Mouse (Mus musculus) midbrain, embryonic 15.5 days (tissue): ENCODE measurements around the gene Ush2a. TPM values are rescaled to one million over a fixed set of nuclear protein-coding genes. Genes with fewer than 3 reads are reported as not detected.

Source experiments
- ATAC-seq: fragments of 200-750 bp; cut with Nextera tagmentation; replicated peaks from 2 replicates; pipeline ENCODE4 v1.8.0; 2017; ENCODE audit warnings: moderate TSS enrichment
- H3K27ac ChIP-seq: fragments of 300-500 bp; sonication (generic); 2 replicates; pipeline ENCODE4 v1.5.1; 2015; ENCODE audit warnings: mild to moderate bottlenecking, inconsistent platforms
- H3K27me3 ChIP-seq: fragments of 300-500 bp; sonication (generic); replicated peaks from 2 replicates; pipeline ENCODE4 v1.6.1; 2015; ENCODE audit warnings: inconsistent platforms
- H3K36me3 ChIP-seq: fragments of 300-500 bp; sonication (generic); replicated peaks from 2 replicates; pipeline ENCODE4 v1.6.1; 2015; ENCODE audit warnings: inconsistent platforms
- H3K4me1 ChIP-seq: fragments of 300-500 bp; sonication (generic); 2 replicates; pipeline ENCODE4 v1.6.1; 2015; ENCODE audit warnings: inconsistent platforms
- H3K4me2 ChIP-seq: fragments of 300-500 bp; sonication (generic); 2 replicates; pipeline ENCODE4 v1.6.1; 2015; ENCODE audit warnings: inconsistent platforms, mild to moderate bottlenecking, moderate library complexity
- H3K4me3 ChIP-seq: fragments of 300-500 bp; sonication (generic); 2 replicates; pipeline ENCODE4 v1.5.1; 2015; ENCODE audit warnings: mild to moderate bottlenecking, inconsistent platforms
- H3K9ac ChIP-seq: fragments of 300-500 bp; sonication (generic); 2 replicates; pipeline ENCODE4 v1.6.1; 2015; ENCODE audit warnings: mild to moderate bottlenecking, inconsistent platforms
- H3K9me3 ChIP-seq: fragments of 300-500 bp; sonication (generic); 2 replicates; pipeline ENCODE4 v1.6.1; 2016; ENCODE audit warnings: inconsistent platforms
- WGBS: fragments of 180-500 bp; shearing (Covaris S2); methylation state at CpG from one replicate; pipeline ENCODE4 v1.1.7; 2015; ENCODE audit warnings: mixed read lengths; 5-methylcytosine and 5-hydroxymethylcytosine counted together
- polyA plus RNA-seq: library from polyadenylated mRNA; unstranded; fragments of >200 nt; fragmentation: Nextera tagmentation; extraction: Ambion mirVana; gene quantifications from 2 replicates; pipeline ENCODE4 v1.2.1, GENCODE M21; 2015

The Ush2a gene
- polyA plus RNA-seq, result 0.13 and 0.37 TPM in 2 replicates

DNA sequence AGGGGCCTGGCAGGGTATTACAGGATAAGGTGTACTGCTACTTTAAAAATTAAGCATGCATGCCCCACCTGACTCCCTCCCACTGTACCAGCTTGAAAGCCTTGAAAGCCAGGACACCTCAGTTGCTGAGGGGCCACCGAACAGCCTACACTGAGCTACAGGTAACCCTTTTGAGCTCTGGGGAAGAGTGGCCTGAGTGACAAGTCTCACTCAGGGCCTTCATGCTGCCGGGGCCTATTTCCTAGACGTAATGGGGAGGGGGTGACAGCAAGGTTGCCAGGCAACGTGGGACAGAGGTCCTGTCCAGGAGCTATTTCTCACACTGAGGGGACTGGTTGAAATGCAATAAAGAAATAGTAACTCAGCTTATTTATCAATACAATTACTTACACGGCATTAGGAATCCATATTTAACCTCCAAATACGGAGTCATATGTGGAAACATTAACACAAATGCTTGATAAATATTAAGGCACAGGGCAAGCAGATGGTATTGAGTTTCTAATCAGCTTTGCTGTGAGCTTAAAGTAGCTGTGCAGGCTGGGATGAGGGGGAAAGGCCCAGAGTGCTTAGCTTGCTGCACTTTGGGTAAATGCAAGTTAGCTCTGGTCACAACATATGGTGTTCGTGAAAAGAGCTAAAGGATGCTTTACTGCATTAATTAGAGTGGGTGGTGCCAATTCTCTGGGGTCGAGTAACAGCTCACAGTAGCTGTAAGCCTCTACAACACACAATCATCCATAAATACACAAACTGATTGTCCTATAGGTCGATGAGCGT, at the start of gene Ush2a:
Ush2a (plus strand) TSS at position 121 of the 780 bp plus-strand sequence.
- Histone ChIP-seq H3K27me3 (no peaks in the 10 kb centered on the region), H3K4me3 (no peak within 1 kb of the TSS), H3K9ac (no peak within 1 kb of the TSS), H3K9me3 (no peaks in the 10 kb centered on the region), H3K36me3 (no peaks in the 10 kb centered on the region), H3K4me1 (peaks cover 6% of the 10 kb centered on the region), H3K4me2 (no peak within 1 kb of the TSS), H3K27ac (no peak within 1 kb of the TSS)
- no peak for ATAC-seq
- WGBS, result 32% methylated on average over 10 of the region's 10 CpGs

GRCm38 (mm10) chr1:188214885-188215611, 46.8 kb upstream of the Ush2a start:
- H3K27ac ChIP-seq, result no peak overlapping the region
- peaks cover 8% of the 10 kb centered on the region; the same call in 1 of the 2 replicates for H3K4me1 ChIP-seq
- no peak overlapping the region for H3K9ac ChIP-seq
- H3K9me3 ChIP-seq, result no peaks in the 10 kb centered on the region
- H3K27me3 ChIP-seq, result no peaks in the 10 kb centered on the region
- H3K36me3 ChIP-seq, result no peaks in the 10 kb centered on the region
- 32% methylated on average over 10 of the region's 10 CpGs for WGBS
- ATAC-seq, result no peak
- H3K4me3 ChIP-seq, result no peak overlapping the region
- H3K4me2 ChIP-seq, result no peak overlapping the region

- H3K9ac ChIP-seq, result no peak overlapping the region
- no peak overlapping the region for H3K4me2 ChIP-seq
- no peaks in the 10 kb centered on the region for H3K36me3 ChIP-seq
- no peak overlapping the region for H3K4me3 ChIP-seq
- H3K4me1 ChIP-seq, result no peaks in the 10 kb centered on the region
- no peaks in the 10 kb centered on the region for H3K27me3 ChIP-seq
- WGBS, result 84% methylated on average over 4 of the region's 4 CpGs
- H3K9me3 ChIP-seq, result no peaks in the 10 kb centered on the region
- no peak for ATAC-seq
- H3K27ac ChIP-seq, result no peak overlapping the region
These were observed 40.5 kb upstream of the Ush2a start for GRCm38 (mm10) chr1:188221226-188221792.

DNA sequence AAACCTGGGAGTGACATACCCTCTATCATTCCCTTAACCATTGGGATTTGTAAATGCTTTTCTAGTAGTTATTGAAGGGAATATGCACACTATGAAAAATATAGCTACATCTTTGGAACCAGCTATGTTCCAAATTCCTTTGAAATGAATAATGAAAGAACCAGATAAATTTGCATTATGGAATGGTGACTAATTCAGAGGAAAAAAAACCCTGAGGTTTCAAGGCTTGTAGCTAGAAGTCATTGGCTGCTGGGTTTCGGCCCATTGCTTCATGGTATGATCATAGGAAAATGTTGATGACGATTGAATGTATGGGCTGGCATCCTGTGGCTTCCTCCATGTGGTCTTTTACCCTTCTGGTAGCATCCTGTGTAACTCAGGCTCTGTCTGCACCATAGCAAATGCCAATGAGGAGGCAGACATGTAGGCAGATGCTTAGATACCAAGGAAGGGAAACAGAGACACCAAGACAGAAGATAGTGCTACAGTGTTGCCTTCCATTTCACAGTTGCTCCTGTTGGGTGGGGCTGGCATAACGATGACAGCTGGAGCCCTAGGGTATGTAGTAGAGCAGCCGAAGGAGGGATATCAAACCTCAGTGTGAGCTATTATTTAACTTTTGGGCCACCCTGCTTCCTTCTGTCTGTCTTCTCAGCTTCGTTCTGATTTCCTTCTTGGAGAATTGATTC, 28.6 kb upstream of the Ush2a start:
- H3K4me3 ChIP-seq, result no peak overlapping the region
- H3K27ac ChIP-seq, result no peak overlapping the region
- ATAC-seq, result no peak
- H3K36me3 ChIP-seq, result no peaks in the 10 kb centered on the region
- no peaks in the 10 kb centered on the region for H3K9me3 ChIP-seq
- no peak overlapping the region for H3K4me2 ChIP-seq
- no peaks in the 10 kb centered on the region for H3K4me1 ChIP-seq
- 90% methylated on average over 5 of the region's 5 CpGs for WGBS
- H3K27me3 ChIP-seq, result no peaks in the 10 kb centered on the region
- H3K9ac ChIP-seq, result no peak overlapping the region

DNA sequence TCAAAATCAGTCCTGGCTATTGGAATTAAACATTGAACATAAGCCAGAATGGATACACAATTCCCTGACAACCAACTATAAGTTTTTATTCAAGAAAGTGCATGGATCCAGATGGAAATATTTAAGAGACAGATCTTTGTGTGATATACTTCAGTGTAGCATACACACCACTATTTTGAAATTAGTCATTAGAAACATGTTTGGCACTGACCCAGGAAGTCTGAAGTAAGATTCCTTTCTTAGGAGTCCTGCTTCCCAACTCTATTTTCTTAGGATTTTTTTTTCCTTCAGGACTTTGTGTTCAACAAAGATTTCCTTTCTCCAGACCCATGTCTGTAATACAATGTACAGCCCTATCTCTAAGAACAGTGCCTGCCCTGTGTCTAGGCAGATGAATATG, 23.2 kb upstream of the Ush2a start:
- H3K27ac ChIP-seq, result no peak overlapping the region
- H3K4me3 ChIP-seq, result no peak overlapping the region
- ATAC-seq, result no peak
- no peak overlapping the region for H3K9ac ChIP-seq
- H3K36me3 ChIP-seq, result no peaks in the 10 kb centered on the region
- H3K27me3 ChIP-seq, result no peaks in the 10 kb centered on the region
- no peaks in the 10 kb centered on the region for H3K4me1 ChIP-seq
- H3K9me3 ChIP-seq, result no peaks in the 10 kb centered on the region
- no peak overlapping the region for H3K4me2 ChIP-seq

DNA sequence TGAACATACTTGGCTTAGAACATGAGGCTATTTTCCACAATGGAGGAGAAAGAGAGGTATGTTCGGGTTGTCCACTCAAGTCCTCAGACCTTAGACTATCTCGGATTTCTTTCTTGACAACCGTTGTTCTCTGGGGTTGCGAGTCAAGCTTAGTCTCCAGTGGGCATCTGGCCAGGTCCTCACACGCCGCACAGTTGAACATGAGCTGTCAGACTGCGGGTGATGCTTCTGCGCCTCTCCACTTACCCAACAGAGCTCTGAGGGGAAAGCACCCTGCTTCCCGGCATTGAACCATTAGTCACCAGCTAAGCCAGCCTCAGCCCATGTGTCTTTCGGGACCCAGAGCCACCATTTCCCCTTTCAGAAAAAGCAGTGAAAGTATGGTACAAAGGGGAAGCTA, 20.1 kb upstream of the Ush2a start:
- ATAC-seq, result no peak
- H3K27me3 ChIP-seq, result no peaks in the 10 kb centered on the region
- WGBS, result 91% methylated on average over 10 of the region's 10 CpGs
- no peaks in the 10 kb centered on the region for H3K36me3 ChIP-seq
- no peak overlapping the region for H3K9ac ChIP-seq
- H3K4me2 ChIP-seq, result no peak overlapping the region
- no peak overlapping the region for H3K27ac ChIP-seq
- no peak overlapping the region for H3K4me3 ChIP-seq
- H3K4me1 ChIP-seq, result no peaks in the 10 kb centered on the region
- H3K9me3 ChIP-seq, result no peaks in the 10 kb centered on the region

DNA sequence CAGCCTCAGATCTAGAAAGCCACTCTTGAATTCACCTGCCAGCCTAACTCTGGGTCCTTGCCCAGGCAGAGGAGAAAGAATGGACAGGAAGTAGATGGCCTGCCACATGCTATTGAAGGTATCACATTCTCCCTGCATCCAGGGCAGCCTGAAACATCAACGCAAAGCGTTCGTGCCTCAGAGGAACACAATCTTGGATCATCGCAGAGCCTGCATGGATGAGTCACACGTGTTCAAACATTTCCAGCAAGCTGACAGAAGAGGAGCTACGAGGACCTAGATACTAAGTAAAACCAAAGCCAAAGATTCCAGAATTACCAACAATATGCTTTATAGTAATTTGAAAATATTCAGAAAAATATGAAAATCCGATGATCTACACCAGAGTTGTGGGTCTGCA, 4.3 kb upstream of the Ush2a start:
- ATAC-seq, result no peak
- no peak overlapping the region for H3K9ac ChIP-seq
- H3K9me3 ChIP-seq, result no peaks in the 10 kb centered on the region
- 88% methylated on average over 7 of the region's 7 CpGs for WGBS
- no peak overlapping the region for H3K4me3 ChIP-seq
- no peaks in the 10 kb centered on the region for H3K27me3 ChIP-seq
- peaks cover 6% of the 10 kb centered on the region for H3K4me1 ChIP-seq
- H3K27ac ChIP-seq, result no peak overlapping the region
- H3K36me3 ChIP-seq, result no peaks in the 10 kb centered on the region
- no peak overlapping the region for H3K4me2 ChIP-seq

DNA sequence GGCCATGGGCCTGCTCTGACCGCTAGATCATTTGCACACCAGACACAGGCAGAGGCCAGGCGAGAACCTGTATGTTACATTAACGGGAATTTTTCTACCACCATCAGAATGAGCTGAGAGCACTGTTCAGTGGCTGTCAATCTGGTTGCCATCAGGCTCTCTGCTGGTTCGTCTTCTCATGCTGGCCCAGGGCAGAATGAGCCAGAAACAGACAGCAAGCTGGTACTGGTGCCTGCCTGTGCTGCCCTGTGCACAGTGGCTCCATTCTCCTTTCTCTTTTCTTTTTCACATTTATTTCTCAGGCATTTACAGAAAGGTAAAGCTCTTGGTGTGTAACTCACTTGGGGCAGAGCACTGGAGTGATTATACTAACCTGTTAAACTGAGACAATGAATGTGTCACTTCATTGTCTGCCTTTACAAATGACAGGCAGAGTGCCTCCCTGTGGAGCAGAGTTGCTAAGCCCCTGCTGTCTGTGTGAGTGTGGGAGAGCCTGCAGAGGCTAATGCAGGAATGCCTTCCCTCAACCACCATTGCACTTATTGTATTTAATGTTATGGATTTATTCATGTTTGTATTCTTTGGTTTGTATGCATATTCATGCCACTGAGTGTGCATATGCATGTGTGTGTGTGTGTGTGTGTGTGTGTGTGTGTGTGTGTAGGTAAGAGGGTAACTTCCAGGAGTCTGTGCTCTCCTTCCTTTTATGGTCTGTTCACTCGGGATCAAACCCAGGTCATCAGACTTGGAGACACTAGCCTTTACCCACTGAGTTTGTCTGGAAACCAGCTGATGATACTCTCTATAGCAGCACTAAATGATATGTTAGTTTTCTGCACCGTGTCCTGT, 1.3 kb upstream of the Ush2a start:
- WGBS, result 60% methylated on average over 6 of the region's 6 CpGs
- Histone ChIP-seq H3K27ac (no peak overlapping the region; the same call in 1 of the 2 replicates), H3K4me3 (no peak overlapping the region), H3K27me3 (no peaks in the 10 kb centered on the region), H3K9ac (no peak overlapping the region), H3K9me3 (no peaks in the 10 kb centered on the region), H3K4me1 (peaks cover 6% of the 10 kb centered on the region), H3K36me3 (no peaks in the 10 kb centered on the region), H3K4me2 (no peak overlapping the region)
- no peak; the same call in 1 of the 2 replicates for ATAC-seq

- H3K27ac ChIP-seq, result no peak overlapping the region
- no peak overlapping the region for H3K9ac ChIP-seq
- H3K4me1 ChIP-seq, result no peaks in the 10 kb centered on the region
- H3K9me3 ChIP-seq, result no peaks in the 10 kb centered on the region
- H3K27me3 ChIP-seq, result no peaks in the 10 kb centered on the region
- H3K36me3 ChIP-seq, result no peaks in the 10 kb centered on the region
- H3K4me2 ChIP-seq, result no peak overlapping the region
- no peak overlapping the region for H3K4me3 ChIP-seq
- WGBS, result 75% methylated on average over 11 of the region's 11 CpGs
- ATAC-seq, result no peak
These were observed 5.4 kb downstream of the Ush2a start for GRCm38 (mm10) chr1:188267127-188267722.

DNA sequence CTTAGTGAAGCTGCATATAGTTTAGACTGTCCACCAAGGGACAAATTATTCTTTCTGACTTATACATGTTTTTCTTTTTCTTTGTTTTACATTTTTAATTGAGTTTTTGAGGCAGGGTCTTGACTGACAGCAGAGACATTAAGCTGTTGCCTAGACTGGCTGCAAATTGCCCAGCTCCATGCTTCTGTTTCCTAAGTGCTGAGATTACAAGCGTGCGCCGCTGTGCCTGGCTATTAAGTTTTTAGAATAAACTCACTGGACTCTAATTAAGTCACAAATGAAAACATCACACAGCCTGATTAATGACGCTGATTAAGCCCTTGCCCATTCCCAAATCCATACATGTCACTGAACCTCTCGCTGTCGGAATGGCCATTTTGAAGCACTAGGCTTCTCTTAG, 7.2 kb downstream of the Ush2a start:
- Histone ChIP-seq H3K36me3 (no peaks in the 10 kb centered on the region), H3K27ac (no peak overlapping the region), H3K4me2 (no peak overlapping the region), H3K9me3 (no peaks in the 10 kb centered on the region), H3K9ac (no peak overlapping the region), H3K4me1 (no peaks in the 10 kb centered on the region), H3K4me3 (no peak overlapping the region), H3K27me3 (no peaks in the 10 kb centered on the region)
- WGBS, result 67% methylated on average over 6 of the region's 6 CpGs
- no peak for ATAC-seq

GRCm38 (mm10) chr1:188313303-188313702, 51.5 kb downstream of the Ush2a start:
- Histone ChIP-seq H3K27ac (no peak overlapping the region), H3K9ac (no peak overlapping the region), H3K4me1 (no peaks in the 10 kb centered on the region), H3K4me3 (no peak overlapping the region), H3K36me3 (no peaks in the 10 kb centered on the region), H3K9me3 (no peaks in the 10 kb centered on the region), H3K27me3 (no peaks in the 10 kb centered on the region), H3K4me2 (no peak overlapping the region)
- 91% methylated on average over 7 of the region's 7 CpGs for WGBS
- ATAC-seq, result no peak
